Mouse (Mus musculus) cortical plate, adult 2 months (tissue): ENCODE results near the gene Dcst2. TPM values are rescaled to one million over a fixed set of nuclear protein-coding genes. Genes with fewer than 3 reads are reported as not detected.

ENCODE experiments used
- H3K27ac ChIP-seq: fragments of 200-500 bp; 2 replicates; pipeline ENCODE4 v1.5.1; 2012; ENCODE audit warnings: low read length, control low read depth, inconsistent platforms; ENCODE audit not compliant: insufficient read depth
- H3K4me1 ChIP-seq: fragments of 200-500 bp; 2 replicates; pipeline ENCODE4 v1.6.1; 2011; ENCODE audit warnings: low read length; ENCODE audit not compliant: control insufficient read depth, insufficient read depth
- H3K4me3 ChIP-seq: fragments of 200-500 bp; 2 replicates; pipeline ENCODE4 v1.5.1; 2011; ENCODE audit warnings: mild to moderate bottlenecking, low read length, control low read depth; ENCODE audit not compliant: insufficient read depth
- CTCF ChIP-seq: fragments of 200-500 bp; IDR thresholded peaks from 2 replicates; pipeline ENCODE4 v1.5.1; 2011; ENCODE audit warnings: mild to moderate bottlenecking, control low read depth, low read length; ENCODE audit not compliant: insufficient read depth; ENCODE audit errors: extremely low read depth
- POLR2A ChIP-seq: fragments of 200-500 bp; IDR thresholded peaks from 2 replicates; pipeline ENCODE4 v1.6.1; 2011; ENCODE audit warnings: mild to moderate bottlenecking, low read length, control low read depth; ENCODE audit not compliant: insufficient read depth; ENCODE audit errors: extremely low read depth
- polyA plus RNA-seq: library from polyadenylated mRNA; depleted of rRNA; stranded (reverse); fragments of >200 nt; gene quantifications from 2 replicates; pipeline ENCODE4 v1.2.3, GENCODE M21; 2012; rRNA removed

Dcst2 gene
- polyA plus RNA-seq = 0.61 and 0.75 TPM in 2 replicates

DNA sequence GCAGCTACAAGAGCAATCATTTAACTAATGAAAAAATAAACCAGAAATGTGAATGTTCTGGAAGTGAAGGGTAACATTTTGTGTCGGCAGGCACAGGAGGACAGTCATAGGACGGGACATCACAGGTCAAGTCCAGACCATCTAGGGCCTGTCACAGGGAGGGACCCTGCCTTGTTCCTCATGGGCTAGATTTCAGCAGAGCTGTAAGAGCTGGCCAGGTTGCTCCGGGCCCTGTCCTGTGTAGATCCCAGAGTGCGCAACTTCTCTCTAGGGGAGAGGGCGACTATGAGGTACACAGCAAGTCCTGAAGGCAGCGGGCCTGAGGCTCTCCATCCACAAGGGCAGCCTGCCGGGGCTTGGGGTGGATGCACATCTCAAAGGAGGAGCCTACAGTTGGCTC, at the start of gene Dcst2:
Dcst2 (plus strand) TSS at position 301 of the 400 bp plus-strand sequence.
- TF ChIP-seq POLR2A = no peak
- TF ChIP-seq CTCF = no peak
- Histone ChIP-seq H3K27ac (no peak within 1 kb of the TSS), H3K4me3 (no peak within 1 kb of the TSS), H3K4me1 (no peaks in the 10 kb centered on the region)

- no peak for TF ChIP-seq CTCF
- no peak for TF ChIP-seq POLR2A
- no peak overlapping the region for H3K4me3 ChIP-seq
- H3K4me1 ChIP-seq = peaks cover 8% of the 10 kb centered on the region
- H3K27ac ChIP-seq = 0 out of 2 replicates have a peak overlapping the region, but pooled peaks have one; percentile 13
Measured at GRCm38 (mm10) chr3:89314340-89314739, 47.4 kb upstream of the Dcst2 start.

GRCm38 (mm10) chr3:89314791-89315190, 47.0 kb upstream of the Dcst2 start:
- Histone ChIP-seq H3K27ac (peak overlapping the region; percentile 68), H3K4me1 (peaks cover 8% of the 10 kb centered on the region), H3K4me3 (no peak overlapping the region)
- TF ChIP-seq CTCF = no peak
- TF ChIP-seq POLR2A = no peak

- peak overlapping the region; percentile 11; the same call in 1 of the 2 replicates for H3K4me3 ChIP-seq
- H3K27ac ChIP-seq = peak overlapping the region; percentile 68
- TF ChIP-seq POLR2A (no peak), CTCF (peak; percentile 78)
- peaks cover 8% of the 10 kb centered on the region for H3K4me1 ChIP-seq
Measured at GRCm38 (mm10) chr3:89315195-89315929, 46.4 kb upstream of the Dcst2 start.

GRCm38 (mm10) chr3:89315930-89316831, 45.6 kb upstream of the Dcst2 start:
- H3K27ac ChIP-seq = no peak overlapping the region
- TF ChIP-seq POLR2A (no peak), CTCF (no peak)
- H3K4me1 ChIP-seq = peaks cover 8% of the 10 kb centered on the region
- no peak overlapping the region for H3K4me3 ChIP-seq

DNA sequence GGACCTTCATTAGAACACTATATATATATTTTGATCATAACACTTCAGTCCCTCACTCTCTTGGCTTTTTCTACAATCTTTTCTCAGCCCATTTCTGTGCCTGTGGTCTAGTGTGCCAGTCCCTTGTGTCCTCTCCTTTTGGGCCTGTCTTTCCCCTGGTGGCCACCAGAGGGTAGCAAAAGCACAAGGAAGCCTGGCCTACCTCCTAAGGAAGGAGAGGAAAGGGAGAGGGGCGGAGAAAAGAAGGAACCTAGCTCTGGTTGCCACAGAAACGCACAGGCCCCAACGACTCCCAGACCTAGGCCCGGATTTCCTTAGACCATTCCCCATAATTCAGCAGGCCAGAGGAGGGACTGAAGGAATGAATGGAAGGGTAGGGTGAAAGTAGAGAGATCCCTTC, 44.9 kb upstream of the Dcst2 start:
- no peak for TF ChIP-seq POLR2A
- TF ChIP-seq CTCF = peak; percentile 94
- H3K27ac ChIP-seq = no peak overlapping the region
- no peak overlapping the region for H3K4me3 ChIP-seq
- peaks cover 8% of the 10 kb centered on the region for H3K4me1 ChIP-seq

DNA sequence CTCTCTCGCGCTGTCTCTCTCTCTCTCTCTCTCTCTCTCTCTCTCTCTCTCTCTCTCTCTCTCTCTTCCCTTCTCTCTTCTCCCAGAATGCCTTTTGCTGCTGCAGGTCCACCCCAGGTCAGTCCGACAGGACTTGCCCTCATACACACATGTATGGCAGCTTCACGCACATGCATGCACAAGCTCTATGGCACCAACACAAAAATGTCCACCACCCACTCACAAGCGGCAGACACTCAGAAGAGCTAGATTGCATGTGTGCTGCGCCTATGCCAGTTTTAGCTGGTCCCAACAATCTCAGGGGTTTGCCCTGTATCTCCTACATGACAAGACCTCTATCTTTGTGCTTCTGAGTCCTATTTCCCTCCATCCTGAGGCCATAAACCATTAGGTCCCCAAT, 44.5 kb upstream of the Dcst2 start:
- H3K4me1 ChIP-seq = peaks cover 8% of the 10 kb centered on the region
- H3K4me3 ChIP-seq = no peak overlapping the region
- no peak overlapping the region for H3K27ac ChIP-seq
- TF ChIP-seq POLR2A (no peak), CTCF (no peak)

- no peak for TF ChIP-seq CTCF
- TF ChIP-seq POLR2A = no peak
- Histone ChIP-seq H3K27ac (no peak overlapping the region), H3K4me3 (no peak overlapping the region), H3K4me1 (peaks cover 8% of the 10 kb centered on the region)
Measured at GRCm38 (mm10) chr3:89318316-89318715, 43.5 kb upstream of the Dcst2 start.

GRCm38 (mm10) chr3:89318971-89319590, 42.7 kb upstream of the Dcst2 start:
- no peak for TF ChIP-seq CTCF
- no peak for TF ChIP-seq POLR2A
- no peak overlapping the region for H3K27ac ChIP-seq
- peaks cover 8% of the 10 kb centered on the region for H3K4me1 ChIP-seq
- peak overlapping the region; percentile 81; the same call in 1 of the 2 replicates for H3K4me3 ChIP-seq
